Mouse (Mus musculus) left cerebral cortex, postnatal 14 days (tissue): ENCODE measurements around the gene Alg9. TPM values are rescaled to one million over a fixed set of nuclear protein-coding genes. Genes with fewer than 3 reads are reported as not detected.
A peak's percentile ranks its signal among the peaks of the same experiment; 100 is the strongest.

ENCODE experiments used
- DNase-seq, 2 experiments: peaks; one replicate each; pipeline ENCODE4 v3.0.0; 2021 to 2022; ENCODE audit warnings: low spot score in 2 of 2, mixed read lengths in 1 of 2
- intact Hi-C: fragments of 180-260 bp; cut with DNase I; formaldehyde crosslinking; loops from one replicate; pipeline ENCODE4 v1.15.1; 2025
- total RNA-seq, 2 experiments: library from RNA; stranded (reverse); gene quantifications; 2 replicates each; pipeline ENCODE4 v1.2.3; 2021

Alg9 gene
- total RNA-seq, 2 experiments from 2014 or later: 28.8 to 29.9 TPM

- intact Hi-C loops: no loop called here
- DNase-seq: no peak
Observed at GRCm38 (mm10) chr9:50865803-50866202, 91.0 kb downstream of the Alg9 start.

- intact Hi-C loops: no loop called here
- DNase-seq: no peak
Observed at GRCm38 (mm10) chr9:50867015-50867414, 92.2 kb downstream of the Alg9 start.

- intact Hi-C loops: no loop called here
- DNase-seq: no peak
Observed at GRCm38 (mm10) chr9:50868182-50868581, 93.4 kb downstream of the Alg9 start.

- no peak for DNase-seq
- intact Hi-C loops: no loop called here
Observed at GRCm38 (mm10) chr9:50873210-50873609, 98.4 kb downstream of the Alg9 start.

- intact Hi-C loops: no loop called here
Observed at GRCm38 (mm10) chr9:50874031-50874430, 99.2 kb downstream of the Alg9 start.

GRCm38 (mm10) chr9:50875470-50875869, 100.7 kb downstream of the Alg9 start:
- intact Hi-C loops: no loop called here
- DNase-seq: no peak

More at GRCm38 (mm10) chr9:50874031-50874430, 99.2 kb downstream of the Alg9 start:
- no peak for DNase-seq

GRCm38 (mm10) chr9:50876287-50876686, 101.5 kb downstream of the Alg9 start:
- intact Hi-C loops: no loop called here
- no peak for DNase-seq

GRCm38 (mm10) chr9:50877431-50877830, 102.6 kb downstream of the Alg9 start:
- intact Hi-C loops: no loop called here
- no peak for DNase-seq

- DNase-seq: no peak
- intact Hi-C loops: no loop called here
Observed at GRCm38 (mm10) chr9:50882183-50882582, 107.4 kb downstream of the Alg9 start.

GRCm38 (mm10) chr9:50884093-50884492, 109.3 kb downstream of the Alg9 start:
- peak in 1 of 2 experiments; percentile 66 for DNase-seq
- intact Hi-C loops: no loop called here

- DNase-seq: peak; percentile 60 to 80
- intact Hi-C loops: no loop called here
Observed at GRCm38 (mm10) chr9:50884741-50885599, 110.2 kb downstream of the Alg9 start.

- no peak for DNase-seq
- intact Hi-C loops: no loop called here
Observed at GRCm38 (mm10) chr9:50885600-50885987, 110.8 kb downstream of the Alg9 start.

- intact Hi-C loops: no loop called here
Observed at GRCm38 (mm10) chr9:50886870-50887269, 112.1 kb downstream of the Alg9 start.

GRCm38 (mm10) chr9:50887351-50887750, 112.5 kb downstream of the Alg9 start:
- intact Hi-C loops: no loop called here
- DNase-seq: no peak

More at GRCm38 (mm10) chr9:50886870-50887269, 112.1 kb downstream of the Alg9 start:
- DNase-seq: no peak

GRCm38 (mm10) chr9:50889211-50889610, 114.4 kb downstream of the Alg9 start:
- intact Hi-C loops: no loop called here
- DNase-seq: no peak

- DNase-seq: no peak
- intact Hi-C loops: no loop called here
Observed at GRCm38 (mm10) chr9:50889964-50890363, 115.1 kb downstream of the Alg9 start.

GRCm38 (mm10) chr9:50890494-50891090, 115.8 kb downstream of the Alg9 start:
- no peak for DNase-seq
- intact Hi-C loops: no loop called here
